Mouse (Mus musculus): ENCODE data around the gene Ina.

Ina gene

GRCm38 (mm10) chr19:47065860-47066259 is 51.4 kb downstream of the Ina start:
- DNase-seq = no peak

- peak; percentile 98 for DNase-seq
Observed at GRCm38 (mm10) chr19:47067096-47067882, 52.8 kb downstream of the Ina start, which contains the start of gene Taf5. Gene Taf5, plus strand, starts transcription at chr19:47067746.

GRCm38 (mm10) chr19:47067924-47068611 is 53.6 kb downstream of the Ina start:
- DNase-seq = peak; percentile 88
